Mouse (Mus musculus) bone marrow, adult 2 months (tissue): ENCODE results near the gene Sucnr1.

Experiments
- CTCF ChIP-seq: fragments of 200-500 bp; IDR thresholded peaks from 2 replicates; pipeline ENCODE4 v1.5.1; 2011; ENCODE audit warnings: low read length, control low read depth; ENCODE audit not compliant: control insufficient read depth, insufficient read depth
- POLR2A ChIP-seq: fragments of 200-500 bp; IDR thresholded peaks from 2 replicates; pipeline ENCODE4 v1.6.1; 2011; ENCODE audit warnings: low read depth, mild to moderate bottlenecking, control low read depth, low read length, borderline replicate concordance; ENCODE audit not compliant: control insufficient read depth

GRCm38 (mm10) chr3:60123859-60124794 lies 42.5 kb downstream of the Sucnr1 start:
- no peak for TF ChIP-seq CTCF
- no peak for TF ChIP-seq POLR2A
